Mouse (Mus musculus) liver (tissue): ENCODE measurements around the gene Sstr2.

Experiments used
- DNase-seq: peaks from one replicate; pipeline ENCODE4 v3.0.0-alpha.2; 2020; ENCODE audit warnings: mixed read lengths

The Sstr2 gene

GRCm38 (mm10) chr11:113621001-113621400 is 1.9 kb downstream of the Sstr2 start:
- no peak for DNase-seq

- no peak for DNase-seq
These were observed 2.9 kb downstream of the Sstr2 start for GRCm38 (mm10) chr11:113622028-113622427.

- DNase-seq: no peak
These were observed 6.3 kb downstream of the Sstr2 start for GRCm38 (mm10) chr11:113625437-113625836.

GRCm38 (mm10) chr11:113627785-113628184 is 8.6 kb downstream of the Sstr2 start:
- DNase-seq: no peak

GRCm38 (mm10) chr11:113630642-113631041 is 11.5 kb downstream of the Sstr2 start:
- DNase-seq: no peak

GRCm38 (mm10) chr11:113631302-113631701 is 12.2 kb downstream of the Sstr2 start:
- no peak for DNase-seq

GRCm38 (mm10) chr11:113631862-113632261 is 12.7 kb downstream of the Sstr2 start:
- peak; percentile 16 for DNase-seq

GRCm38 (mm10) chr11:113632303-113632702 is 13.2 kb downstream of the Sstr2 start:
- no peak for DNase-seq

GRCm38 (mm10) chr11:113633398-113633797 is 14.3 kb downstream of the Sstr2 start:
- DNase-seq: no peak

GRCm38 (mm10) chr11:113634699-113635121 is 15.6 kb downstream of the Sstr2 start:
- no peak for DNase-seq

- no peak for DNase-seq
These were observed 19.5 kb downstream of the Sstr2 start for GRCm38 (mm10) chr11:113638680-113639079.

GRCm38 (mm10) chr11:113645181-113645580 is 26.0 kb downstream of the Sstr2 start:
- no peak for DNase-seq

- DNase-seq: peak; percentile 87
These were observed 29.0 kb downstream of the Sstr2 start for GRCm38 (mm10) chr11:113648152-113648551.

GRCm38 (mm10) chr11:113648690-113649352 is 29.7 kb downstream of the Sstr2 start, which contains the start of gene Cog1:
Cog1 (plus strand) TSS chr11:113649169.
- no peak for DNase-seq

GRCm38 (mm10) chr11:113649353-113650210 is 30.4 kb downstream of the Sstr2 start, which contains the start of gene Slc39a11:
Slc39a11 (minus strand) TSS chr11:113650079.
- peak; percentile 85 for DNase-seq

- peak; percentile 80 for DNase-seq
These were observed 32.2 kb downstream of the Sstr2 start for GRCm38 (mm10) chr11:113651206-113651906.

- DNase-seq: peak; percentile 39
These were observed 32.7 kb downstream of the Sstr2 start for GRCm38 (mm10) chr11:113651907-113652273.

GRCm38 (mm10) chr11:113652516-113652915 is 33.4 kb downstream of the Sstr2 start:
- no peak for DNase-seq

- no peak for DNase-seq
These were observed 35.0 kb downstream of the Sstr2 start for GRCm38 (mm10) chr11:113654105-113654504.

GRCm38 (mm10) chr11:113654561-113655270 is 35.6 kb downstream of the Sstr2 start:
- DNase-seq: no peak

- no peak for DNase-seq
These were observed 37.4 kb downstream of the Sstr2 start for GRCm38 (mm10) chr11:113656511-113656932.

- no peak for DNase-seq
These were observed 38.1 kb downstream of the Sstr2 start for GRCm38 (mm10) chr11:113657221-113657620.

GRCm38 (mm10) chr11:113658319-113658718 is 39.2 kb downstream of the Sstr2 start:
- DNase-seq: no peak
